Mouse (Mus musculus) embryonic facial prominence, embryonic 11.5 days (tissue): ENCODE results near the gene Coro1b. TPM values are rescaled to one million over a fixed set of nuclear protein-coding genes. Genes with fewer than 3 reads are reported as not detected.
"Not testable (repeated sequence)": the region's sequence is repeated elsewhere in the genome, so short reads cannot be mapped to it uniquely, and the experiment has no call there.

Source experiments
- ATAC-seq: fragments of 200-750 bp; cut with Nextera tagmentation; replicated peaks from 2 replicates; pipeline ENCODE4 v1.8.0; 2017; ENCODE audit warnings: low read depth; ENCODE audit not compliant: insufficient number of reproducible peaks, low FRiP score, low TSS enrichment
- DNase-seq: peaks from one replicate; pipeline ENCODE4 v3.0.0-alpha.2; 2015; ENCODE audit warnings: low spot score
- H3K27ac ChIP-seq: fragments of 300-500 bp; sonication (generic); replicated peaks from 2 replicates; pipeline ENCODE4 v1.5.1; 2014; ENCODE audit warnings: mild to moderate bottlenecking, low read depth, low read length, control low read depth
- H3K27me3 ChIP-seq: fragments of 300-500 bp; sonication (generic); 2 replicates; pipeline ENCODE4 v1.6.1; 2014; ENCODE audit warnings: mild to moderate bottlenecking, low read length, moderate library complexity, mixed read lengths; ENCODE audit not compliant: control insufficient read depth, insufficient read depth
- H3K36me3 ChIP-seq: fragments of 300-500 bp; sonication (generic); replicated peaks from 2 replicates; pipeline ENCODE4 v1.6.1; 2014; ENCODE audit warnings: low read depth, mild to moderate bottlenecking, low read length, moderate library complexity, mixed read lengths; ENCODE audit not compliant: control insufficient read depth, insufficient read depth
- H3K4me1 ChIP-seq: fragments of 300-500 bp; sonication (generic); 2 replicates; pipeline ENCODE4 v1.6.1; 2014; ENCODE audit warnings: low read length, mixed read lengths; ENCODE audit not compliant: control insufficient read depth, insufficient read depth
- H3K4me2 ChIP-seq: fragments of 300-500 bp; sonication (generic); 2 replicates; pipeline ENCODE4 v1.6.1; 2014; ENCODE audit warnings: low read depth, mild to moderate bottlenecking, control low read depth, low read length, moderate library complexity
- H3K4me3 ChIP-seq: fragments of 300-500 bp; sonication (generic); 2 replicates; pipeline ENCODE4 v1.5.1; 2014; ENCODE audit warnings: low read depth, low read length, control low read depth
- H3K9ac ChIP-seq: fragments of 300-500 bp; sonication (generic); replicated peaks from 2 replicates; pipeline ENCODE4 v1.6.1; 2014; ENCODE audit warnings: mild to moderate bottlenecking, control low read depth, low read length
- H3K9me3 ChIP-seq: fragments of 300-500 bp; sonication (generic); replicated peaks from 2 replicates; pipeline ENCODE4 v1.6.1; 2016; ENCODE audit warnings: mild to moderate bottlenecking, low read length, inconsistent platforms, mixed read lengths; ENCODE audit not compliant: control insufficient read depth
- WGBS: fragments of 180-500 bp; shearing (Covaris S2); extraction: QIAGEN DNeasy Blood & Tissue Kit; methylation state at CpG from one replicate; pipeline ENCODE4 v1.1.7; 2014; 5-methylcytosine and 5-hydroxymethylcytosine counted together
- polyA plus RNA-seq: library from polyadenylated mRNA; unstranded; fragments of >200 nt; fragmentation: Nextera tagmentation; extraction: Ambion mirVana; gene quantifications from 2 replicates; pipeline ENCODE4 v1.2.1, GENCODE M21; 2014

Gene Coro1b
- polyA plus RNA-seq, 1 experiment from 2014 or later: 108 TPM

DNA sequence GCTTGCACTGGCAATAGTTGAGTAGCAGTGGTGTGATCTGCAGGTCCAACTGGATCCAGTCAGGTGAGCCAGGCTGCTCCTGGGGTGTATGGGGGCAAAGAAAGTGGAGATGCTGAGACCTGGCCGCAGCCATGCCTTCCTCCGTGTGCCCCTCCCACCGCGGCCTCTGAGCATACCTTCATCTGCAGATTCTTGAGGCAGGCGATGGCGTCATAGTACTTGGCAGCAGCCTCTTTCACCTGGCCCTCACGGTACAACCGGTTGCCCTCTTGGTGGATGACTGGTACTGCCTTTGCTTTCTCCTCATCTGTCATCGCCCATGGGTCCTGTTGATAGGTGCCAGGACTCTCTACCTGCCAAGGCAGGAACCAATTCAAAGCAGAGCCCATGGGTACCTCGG is 33.3 kb upstream of the Coro1b start:
- ATAC-seq (no peak), DNase-seq (no peak)

DNA sequence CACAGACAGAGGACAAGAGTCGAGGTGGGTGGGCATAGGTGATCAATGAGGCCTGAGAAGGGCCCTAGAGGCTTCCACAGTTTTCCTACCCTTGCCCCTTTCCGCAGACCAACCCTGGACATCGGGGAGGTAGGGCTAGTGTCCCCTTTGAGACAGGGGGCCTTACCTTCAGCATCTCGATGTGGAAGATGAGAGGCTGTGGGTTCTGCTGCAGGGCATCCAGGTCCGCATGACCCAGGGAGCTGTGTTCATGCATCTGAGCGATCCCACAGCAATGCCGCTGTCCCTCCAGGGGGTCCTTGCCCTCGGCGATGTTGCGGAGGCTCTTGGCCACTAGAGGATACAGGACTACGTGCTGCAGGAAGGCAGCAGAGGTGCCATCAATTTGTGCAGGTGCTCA is 32.6 kb upstream of the Coro1b start:
- no peak for DNase-seq
- no peak for ATAC-seq
- Histone ChIP-seq H3K27me3 (no peaks in the 10 kb centered on the region), H3K36me3 (peaks cover 2% of the 10 kb centered on the region), H3K27ac (no peak overlapping the region), H3K4me1 (no peaks in the 10 kb centered on the region), H3K4me2 (no peak overlapping the region), H3K4me3 (no peak overlapping the region), H3K9me3 (no peaks in the 10 kb centered on the region), H3K9ac (no peak overlapping the region)
- WGBS: 79% methylated on average over 11 of the region's 11 CpGs

More for the DNA sequence above, 33.3 kb upstream of the Coro1b start:
- H3K9ac ChIP-seq: no peak overlapping the region
- no peak overlapping the region for H3K4me3 ChIP-seq
- H3K36me3 ChIP-seq: peaks cover 2% of the 10 kb centered on the region
- no peaks in the 10 kb centered on the region for H3K4me1 ChIP-seq
- no peaks in the 10 kb centered on the region for H3K27me3 ChIP-seq
- no peaks in the 10 kb centered on the region for H3K9me3 ChIP-seq
- no peak overlapping the region for H3K4me2 ChIP-seq
- WGBS: 94% methylated on average over 10 of the region's 10 CpGs
- no peak overlapping the region for H3K27ac ChIP-seq

- Histone ChIP-seq H3K36me3 (peaks cover 2% of the 10 kb centered on the region), H3K4me1 (no peaks in the 10 kb centered on the region)
Observed at GRCm38 (mm10) chr19:4117006-4117405, 31.4 kb upstream of the Coro1b start.

DNA sequence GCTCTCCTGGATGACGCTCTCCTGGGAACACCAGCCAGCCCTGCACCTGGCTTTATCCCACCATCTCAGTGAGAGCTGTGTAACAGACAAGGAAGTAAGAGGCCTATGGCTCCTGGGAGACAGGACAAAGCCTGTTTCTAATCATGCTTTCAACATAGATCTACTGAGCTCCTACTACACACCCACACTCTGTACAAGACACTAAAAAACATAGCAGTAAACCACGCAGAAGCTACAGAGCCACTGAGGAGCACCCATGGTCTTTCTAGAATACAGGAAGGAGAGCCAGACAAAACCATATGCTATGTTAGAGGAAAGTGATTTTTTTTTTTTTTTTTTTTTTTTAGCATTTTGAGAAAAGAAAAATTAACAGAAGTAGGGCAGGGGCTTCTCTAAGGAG is 30.1 kb upstream of the Coro1b start:
- no peaks in the 10 kb centered on the region; the same call in 1 of the 2 replicates for H3K36me3 ChIP-seq
- H3K27me3 ChIP-seq: no peaks in the 10 kb centered on the region
- DNase-seq (no peak), ATAC-seq (no peak)
- no peak overlapping the region for H3K27ac ChIP-seq
- H3K9me3 ChIP-seq: no peaks in the 10 kb centered on the region
- WGBS: 85% methylated on average over 2 of the region's 2 CpGs
- no peak overlapping the region for H3K9ac ChIP-seq
- no peak overlapping the region for H3K4me3 ChIP-seq
- no peak overlapping the region for H3K4me2 ChIP-seq
- no peaks in the 10 kb centered on the region for H3K4me1 ChIP-seq

More at GRCm38 (mm10) chr19:4117006-4117405, 31.4 kb upstream of the Coro1b start:
- ATAC-seq (no peak), DNase-seq (no peak)
- Histone ChIP-seq H3K4me2 (no peak overlapping the region), H3K27ac (no peak overlapping the region), H3K27me3 (no peaks in the 10 kb centered on the region), H3K4me3 (no peak overlapping the region), H3K9ac (no peak overlapping the region), H3K9me3 (no peaks in the 10 kb centered on the region)
- 94% methylated on average over 7 of the region's 7 CpGs for WGBS

DNA sequence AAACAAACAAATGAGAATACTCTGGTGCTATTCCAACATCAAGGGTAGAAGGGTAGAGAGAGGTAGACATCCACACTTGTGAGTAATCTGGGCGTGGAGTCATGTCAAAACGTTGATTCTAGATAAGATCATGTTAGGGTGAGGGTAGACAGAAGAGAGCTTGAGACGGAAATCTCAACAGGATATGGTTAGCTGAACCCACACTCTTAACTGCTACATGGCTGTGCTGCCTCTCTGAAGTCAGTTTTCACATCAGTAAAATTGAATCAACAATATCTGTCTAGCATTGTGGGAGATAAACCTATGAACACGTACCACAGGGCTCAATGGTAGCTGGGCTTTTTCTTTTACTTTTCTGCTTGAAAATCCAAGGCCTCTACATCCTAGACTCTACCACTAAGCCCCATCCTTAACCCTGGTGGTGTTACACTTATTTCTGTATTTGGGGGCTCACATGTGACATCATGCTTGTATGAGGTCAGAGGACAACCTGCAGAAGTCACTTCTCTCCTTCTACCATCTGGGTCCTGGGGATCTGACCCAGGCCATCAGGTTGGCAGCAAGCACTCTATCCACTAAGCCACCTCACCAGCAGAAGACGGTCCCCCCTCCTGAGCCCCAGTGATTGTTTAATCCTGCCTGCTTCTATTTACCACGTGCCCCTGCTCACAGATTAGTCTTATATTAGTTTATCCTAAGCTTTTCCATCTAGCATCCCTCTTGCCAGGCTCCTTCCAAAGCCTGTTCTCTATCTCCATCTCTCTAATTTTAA is 28.5 kb upstream of the Coro1b start:
- Histone ChIP-seq H3K9ac (no peak overlapping the region), H3K4me2 (no peak overlapping the region), H3K9me3 (no peaks in the 10 kb centered on the region), H3K27me3 (no peaks in the 10 kb centered on the region), H3K4me1 (no peaks in the 10 kb centered on the region), H3K4me3 (no peak overlapping the region), H3K36me3 (no peaks in the 10 kb centered on the region; the same call in 1 of the 2 replicates), H3K27ac (no peak overlapping the region)
- WGBS: 90% methylated on average over 6 of the region's 6 CpGs
- DNase-seq: no peak
- ATAC-seq: no peak

GRCm38 (mm10) chr19:4120496-4120895 is 27.9 kb upstream of the Coro1b start:
- no peak overlapping the region for H3K9ac ChIP-seq
- peak overlapping the region; percentile 38; the same call in 1 of the 2 replicates for H3K4me3 ChIP-seq
- 96% methylated on average over 2 of the region's 2 CpGs for WGBS
- H3K36me3 ChIP-seq: no peaks in the 10 kb centered on the region; the same call in 1 of the 2 replicates
- peak overlapping the region; percentile 48; the same call in 1 of the 2 replicates for H3K4me2 ChIP-seq
- no peaks in the 10 kb centered on the region for H3K9me3 ChIP-seq
- ATAC-seq: no peak
- H3K27ac ChIP-seq: no peak overlapping the region
- no peaks in the 10 kb centered on the region for H3K27me3 ChIP-seq
- H3K4me1 ChIP-seq: no peaks in the 10 kb centered on the region
- no peak for DNase-seq

GRCm38 (mm10) chr19:4121097-4121805 is 27.2 kb upstream of the Coro1b start:
- H3K9ac ChIP-seq: peak overlapping the region; percentile 66
- 0 out of 2 replicates have a peak overlapping the region, but pooled peaks have one; percentile 32 for H3K27ac ChIP-seq
- H3K27me3 ChIP-seq: no peaks in the 10 kb centered on the region
- DNase-seq (peak; percentile 99), ATAC-seq (peak; percentile 55)
- 3% methylated on average over 38 of the region's 38 CpGs for WGBS
- H3K4me3 ChIP-seq: peak overlapping the region; percentile 38
- H3K4me1 ChIP-seq: no peaks in the 10 kb centered on the region
- no peaks in the 10 kb centered on the region; the same call in 1 of the 2 replicates for H3K36me3 ChIP-seq
- no peaks in the 10 kb centered on the region for H3K9me3 ChIP-seq
- H3K4me2 ChIP-seq: peak overlapping the region; percentile 48

GRCm38 (mm10) chr19:4121896-4122295 is 26.5 kb upstream of the Coro1b start:
- DNase-seq, H3K9me3 ChIP-seq, ATAC-seq, H3K27me3 ChIP-seq, H3K4me2 ChIP-seq, H3K4me3 ChIP-seq, H3K36me3 ChIP-seq, H3K4me1 ChIP-seq, H3K27ac ChIP-seq, H3K9ac ChIP-seq: not testable (repeated sequence)
- WGBS: 61% methylated on average over 6 of the region's 6 CpGs
